Mouse (Mus musculus) lung, adult 2 months (tissue): Measurements from ENCODE around the gene Eid3. TPM values are rescaled to one million over a fixed set of nuclear protein-coding genes. Genes with fewer than 3 reads are reported as not detected.

Experiments used
- DNase-seq: peaks from one replicate; pipeline ENCODE4 v3.0.0; 2022
- H3K4me1 ChIP-seq: fragments of 200-500 bp; 2 replicates; pipeline ENCODE4 v1.6.1; 2011; ENCODE audit warnings: low read length; ENCODE audit not compliant: control insufficient read depth, insufficient read depth
- H3K4me3 ChIP-seq: fragments of 200-500 bp; replicated peaks from 2 replicates; pipeline ENCODE3; 2011; ENCODE audit warnings: low read depth, mild to moderate bottlenecking, control low read depth, low read length; ENCODE audit errors: extremely low read depth
- CTCF ChIP-seq: fragments of 200-500 bp; IDR thresholded peaks from 2 replicates; pipeline ENCODE4 v1.5.1; 2011; ENCODE audit warnings: mild to moderate bottlenecking, low read length, control low read depth; ENCODE audit not compliant: insufficient read depth
- POLR2A ChIP-seq: fragments of 200-500 bp; IDR thresholded peaks from 2 replicates; pipeline ENCODE4 v1.6.1; 2011; ENCODE audit warnings: low read depth, mild to moderate bottlenecking, control low read depth, low read length, borderline replicate concordance; ENCODE audit errors: extremely low read depth
- WGBS: fragments of 180-500 bp; shearing (Covaris S2); methylation state at CpG from one replicate; pipeline ENCODE4 v1.1.7; 2018; 5-methylcytosine and 5-hydroxymethylcytosine counted together
- polyA plus RNA-seq: library from polyadenylated mRNA; depleted of rRNA; stranded (reverse); fragments of >200 nt; gene quantifications from 2 replicates; pipeline ENCODE4 v1.2.3, GENCODE M21; 2012; rRNA removed

Eid3 gene
- 0.28 and 0.37 TPM in 2 replicates for polyA plus RNA-seq

- WGBS, result 65% methylated on average over 9 of the region's 9 CpGs
- TF ChIP-seq POLR2A (no peak), CTCF (no peak)
- Histone ChIP-seq H3K4me3 (no peak within 1 kb of the TSS), H3K4me1 (peaks cover 2% of the 10 kb centered on the region; the same call in 1 of the 2 replicates)
- DNase-seq, result no peak
Observed at GRCm38 (mm10) chr10:82866356-82866755, at the start of gene Eid3. Eid3 (plus strand) TSS chr10:82866626.

- no peak for TF ChIP-seq POLR2A
- TF ChIP-seq CTCF, result no peak
- DNase-seq, result no peak
- 100% methylated on average over 3 of the region's 3 CpGs for WGBS
- Histone ChIP-seq H3K4me3 (no peak overlapping the region), H3K4me1 (no peaks in the 10 kb centered on the region)
Observed at GRCm38 (mm10) chr10:82817514-82817913, 48.9 kb upstream of the Eid3 start.

GRCm38 (mm10) chr10:82817936-82818335 is 48.5 kb upstream of the Eid3 start:
- no peak for DNase-seq
- no peaks in the 10 kb centered on the region for H3K4me1 ChIP-seq
- no peak overlapping the region for H3K4me3 ChIP-seq
- 64% methylated on average over 9 of the region's 9 CpGs for WGBS
- no peak for TF ChIP-seq POLR2A
- TF ChIP-seq CTCF, result no peak

GRCm38 (mm10) chr10:82818661-82819060 is 47.8 kb upstream of the Eid3 start:
- no peak for TF ChIP-seq POLR2A
- Histone ChIP-seq H3K4me1 (no peaks in the 10 kb centered on the region), H3K4me3 (no peak overlapping the region)
- WGBS, result 77% methylated on average over 6 of the region's 6 CpGs
- no peak for DNase-seq

- WGBS, result 68% methylated on average over 14 of the region's 14 CpGs
- Histone ChIP-seq H3K4me1 (no peaks in the 10 kb centered on the region), H3K4me3 (no peak overlapping the region)
- no peak for DNase-seq
- no peak for TF ChIP-seq POLR2A
- no peak for TF ChIP-seq CTCF
Observed at GRCm38 (mm10) chr10:82823108-82823778, 43.2 kb upstream of the Eid3 start.

- no peak for TF ChIP-seq POLR2A
- TF ChIP-seq CTCF, result no peak
- no peaks in the 10 kb centered on the region for H3K4me1 ChIP-seq
- no peak overlapping the region for H3K4me3 ChIP-seq
- DNase-seq, result no peak
- 60% methylated on average over 5 of the region's 5 CpGs for WGBS
Observed at GRCm38 (mm10) chr10:82823779-82824177, 42.6 kb upstream of the Eid3 start.

GRCm38 (mm10) chr10:82824541-82824940 is 41.9 kb upstream of the Eid3 start:
- DNase-seq, result no peak
- Histone ChIP-seq H3K4me1 (no peaks in the 10 kb centered on the region), H3K4me3 (no peak overlapping the region)
- no peak for TF ChIP-seq POLR2A
- TF ChIP-seq CTCF, result no peak
- 40% methylated on average over 10 of the region's 10 CpGs for WGBS

GRCm38 (mm10) chr10:82826516-82826915 is 39.9 kb upstream of the Eid3 start:
- TF ChIP-seq CTCF (no peak), POLR2A (no peak)
- Histone ChIP-seq H3K4me1 (no peaks in the 10 kb centered on the region), H3K4me3 (no peak overlapping the region)
- DNase-seq, result no peak
- WGBS, result 50% methylated on average over 6 of the region's 6 CpGs

GRCm38 (mm10) chr10:82833926-82834325 is 32.5 kb upstream of the Eid3 start, which contains the start of gene Txnrd1:
Txnrd1 (plus strand) TSS chr10:82833951.
- WGBS, result 56% methylated on average over 9 of the region's 9 CpGs
- TF ChIP-seq POLR2A (no peak), CTCF (no peak)
- no peak within 1 kb of the TSS for H3K4me3 ChIP-seq
- no peak for DNase-seq
- H3K4me1 ChIP-seq, result no peaks in the 10 kb centered on the region

GRCm38 (mm10) chr10:82835898-82836297 is 30.5 kb upstream of the Eid3 start:
- 84% methylated on average over 3 of the region's 3 CpGs for WGBS

More at GRCm38 (mm10) chr10:82835898-82836297, 30.5 kb upstream of the Eid3 start:
- DNase-seq, result no peak
- Histone ChIP-seq H3K4me3 (no peak overlapping the region), H3K4me1 (no peaks in the 10 kb centered on the region)
- TF ChIP-seq POLR2A, result no peak
- no peak for TF ChIP-seq CTCF
